Mouse (Mus musculus) MEL (cell line): ENCODE data around the gene Ift81. TPM values are rescaled to one million over a fixed set of nuclear protein-coding genes. Genes with fewer than 3 reads are reported as not detected.

Source experiments
- DNase-seq: peaks from one replicate; pipeline ENCODE4 v3.0.0; 2011; ENCODE audit warnings: low read depth, low spot score
- H3K27ac ChIP-seq: 2 replicates; pipeline ENCODE4 v1.5.1; 2012; ENCODE audit warnings: low read depth, mild to moderate bottlenecking, control low read depth, low read length, moderate library complexity; ENCODE audit not compliant: control insufficient read depth
- H3K27me3 ChIP-seq, 2 experiments: fragments of 150-350 bp in 1 of 2; sonication (generic) in 1 of 2; 2 replicates each; pipeline ENCODE4 v1.6.1; 2012; ENCODE audit warnings: low read length in 2 of 2, mild to moderate bottlenecking in 2 of 2, improper control_type of control experiment in 1 of 2, moderate library complexity in 1 of 2; ENCODE audit not compliant: insufficient read depth in 2 of 2, control insufficient read depth in 1 of 2
- H3K36me3 ChIP-seq, 2 experiments: 2 replicates each; pipeline ENCODE4 v1.6.1; 2012 to 2014; ENCODE audit warnings: low read length in 2 of 2, improper control_type of control experiment in 1 of 2, inconsistent platforms in 1 of 2, mild to moderate bottlenecking in 1 of 2; ENCODE audit not compliant: insufficient read depth in 2 of 2, control insufficient read depth in 1 of 2
- H3K4me1 ChIP-seq, 2 experiments: fragments of 150-350 bp in 1 of 2; sonication (generic) in 1 of 2; 2 replicates each; pipeline ENCODE4 v1.6.1; 2012; ENCODE audit warnings: low read length in 2 of 2, improper control_type of control experiment in 1 of 2, mild to moderate bottlenecking in 1 of 2; ENCODE audit not compliant: insufficient read depth in 2 of 2, control insufficient read depth in 1 of 2
- H3K4me3 ChIP-seq, 2 experiments: fragments of 150-350 bp in 1 of 2; sonication (generic) in 1 of 2; 2 replicates each; pipeline ENCODE4 v1.5.1; 2012; ENCODE audit warnings: low read depth in 2 of 2, low read length in 2 of 2, mild to moderate bottlenecking in 2 of 2, moderate library complexity in 2 of 2, control low read depth in 1 of 2, improper control_type of control experiment in 1 of 2; ENCODE audit not compliant: control insufficient read depth in 1 of 2, insufficient read depth in 1 of 2
- H3K79me2 ChIP-seq: 2 replicates; pipeline ENCODE4 v1.6.1; 2012; ENCODE audit warnings: mild to moderate bottlenecking, low read length, moderate library complexity; ENCODE audit not compliant: control insufficient read depth, poor library complexity, insufficient read depth
- H3K9ac ChIP-seq: 2 replicates; pipeline ENCODE4 v1.6.1; 2012; ENCODE audit warnings: low read depth, mild to moderate bottlenecking, control low read depth, low read length, moderate library complexity; ENCODE audit not compliant: control insufficient read depth, poor library complexity, severe bottlenecking
- H3K9me3 ChIP-seq: fragments of 150-350 bp; sonication (generic); replicated peaks from 2 replicates; pipeline ENCODE4 v1.6.1; 2012; ENCODE audit warnings: mild to moderate bottlenecking, low read length, improper control_type of control experiment, moderate library complexity; ENCODE audit not compliant: insufficient read depth
- BHLHE40 ChIP-seq: IDR thresholded peaks from 2 replicates; pipeline ENCODE4 v1.6.1; 2012; ENCODE audit warnings: low read depth, mild to moderate bottlenecking, inconsistent platforms, low read length, improper control_type of control experiment, borderline replicate concordance
- CHD1 ChIP-seq: IDR thresholded peaks from 2 replicates; pipeline ENCODE4 v1.6.1; 2012; ENCODE audit warnings: low read depth, mild to moderate bottlenecking, inconsistent platforms, low read length, improper control_type of control experiment
- EP300 ChIP-seq, 2 experiments: IDR thresholded peaks; 2 replicates each; pipeline ENCODE4 v1.6.1; 2011; ENCODE audit warnings: improper control_type of control experiment in 2 of 2, low read length in 2 of 2, low read depth in 1 of 2, mild to moderate bottlenecking in 1 of 2
- ETS1 ChIP-seq: IDR thresholded peaks from 2 replicates; pipeline ENCODE4 v1.6.1; 2012; ENCODE audit warnings: low read depth, mild to moderate bottlenecking, inconsistent platforms, low read length, improper control_type of control experiment, moderate library complexity
- GATA1 ChIP-seq: IDR thresholded peaks from 2 replicates; pipeline ENCODE4 v1.6.1; 2011; ENCODE audit warnings: low read depth, low read length, improper control_type of control experiment
- HCFC1 ChIP-seq: IDR thresholded peaks from 2 replicates; pipeline ENCODE4 v1.6.1; 2012; ENCODE audit warnings: low read depth, mild to moderate bottlenecking, inconsistent platforms, low read length, improper control_type of control experiment, moderate library complexity
- MAFK ChIP-seq: IDR thresholded peaks from 2 replicates; pipeline ENCODE4 v1.6.1; 2011; ENCODE audit warnings: low read depth, mild to moderate bottlenecking, low read length, improper control_type of control experiment, borderline replicate concordance
- MAZ ChIP-seq: IDR thresholded peaks from 2 replicates; pipeline ENCODE4 v1.6.1; 2012; ENCODE audit warnings: low read depth, mild to moderate bottlenecking, inconsistent platforms, low read length, improper control_type of control experiment
- MEF2A ChIP-seq: IDR thresholded peaks from 2 replicates; pipeline ENCODE4 v1.6.1; 2014; ENCODE audit warnings: low read depth, mild to moderate bottlenecking, inconsistent platforms, low read length, improper control_type of control experiment; ENCODE audit not compliant: poor library complexity, insufficient replicate concordance, severe bottlenecking; ENCODE audit errors: extremely low read depth
- MXI1 ChIP-seq: IDR thresholded peaks from 2 replicates; pipeline ENCODE4 v1.6.1; 2011; ENCODE audit warnings: mild to moderate bottlenecking, low read depth, low read length, improper control_type of control experiment
- NELFE ChIP-seq: IDR thresholded peaks from 2 replicates; pipeline ENCODE4 v1.6.1; 2011; ENCODE audit warnings: low read depth, low read length, improper control_type of control experiment
- POLR2A ChIP-seq, 2 experiments: IDR thresholded peaks; 2 replicates each; pipeline ENCODE4 v1.6.1; 2011 to 2012; ENCODE audit warnings: low read length in 2 of 2, mild to moderate bottlenecking in 2 of 2, control low read depth in 1 of 2, improper control_type of control experiment in 1 of 2, low read depth in 1 of 2, moderate library complexity in 1 of 2; ENCODE audit not compliant: control insufficient read depth in 1 of 2, insufficient read depth in 1 of 2, poor library complexity in 1 of 2
- POLR2AphosphoS5 ChIP-seq: IDR thresholded peaks from 2 replicates; pipeline ENCODE4 v1.6.1; 2012; ENCODE audit warnings: low read depth, borderline replicate concordance, mild to moderate bottlenecking, inconsistent platforms, low read length, moderate library complexity, mixed read lengths
- RAD21 ChIP-seq: IDR thresholded peaks from 2 replicates; pipeline ENCODE4 v1.6.1; 2011; ENCODE audit warnings: mild to moderate bottlenecking, low read depth, low read length, improper control_type of control experiment
- SIN3A ChIP-seq: IDR thresholded peaks from 2 replicates; pipeline ENCODE4 v1.6.1; 2012; ENCODE audit warnings: low read length, improper control_type of control experiment, inconsistent platforms
- SMC3 ChIP-seq: IDR thresholded peaks from 2 replicates; pipeline ENCODE4 v1.6.1; 2011; ENCODE audit warnings: low read depth, low read length, improper control_type of control experiment
- TBP ChIP-seq: IDR thresholded peaks from 2 replicates; pipeline ENCODE4 v1.8.0; 2011; ENCODE audit warnings: low read depth, low read length, improper control_type of control experiment
- USF1 ChIP-seq: IDR thresholded peaks from 2 replicates; pipeline ENCODE4 v1.6.1; 2014; ENCODE audit warnings: low read depth, mild to moderate bottlenecking, inconsistent platforms, low read length, improper control_type of control experiment, moderate library complexity
- USF2 ChIP-seq, 2 experiments: IDR thresholded peaks; 2 replicates each; pipeline ENCODE4 v1.6.1; 2011 to 2012; ENCODE audit warnings: improper control_type of control experiment in 2 of 2, low read length in 2 of 2, borderline replicate concordance in 1 of 2, inconsistent platforms in 1 of 2, low read depth in 1 of 2, mild to moderate bottlenecking in 1 of 2; ENCODE audit not compliant: insufficient read depth in 1 of 2
- ZC3H11A ChIP-seq: IDR thresholded peaks from 2 replicates; pipeline ENCODE4 v1.6.1; 2012; ENCODE audit warnings: low read depth, mild to moderate bottlenecking, inconsistent platforms, low read length, improper control_type of control experiment
- ZMIZ1 ChIP-seq: IDR thresholded peaks from 2 replicates; pipeline ENCODE4 v1.6.1; 2012; ENCODE audit warnings: low read depth, mild to moderate bottlenecking, inconsistent platforms, low read length, improper control_type of control experiment, moderate library complexity
- polyA plus RNA-seq, 2 experiments: library from polyadenylated mRNA; stranded (reverse) in 1 of 2; unstranded in 1 of 2; fragments of >175 nt in 1 of 2; fragments of >200 nt in 1 of 2; gene quantifications; 2 replicates each; pipeline versions ENCODE4 v1.2.1 to v1.2.4; 2012; ENCODE audit warnings: low replicate concordance in 2 of 2, low read depth in 1 of 2; ENCODE audit not compliant: insufficient read length in 2 of 2, insufficient read depth in 1 of 2, missing spikeins in 1 of 2
- total RNA-seq: library from RNA; depleted of rRNA; stranded (reverse); fragments of 300-350 nt; gene quantifications from 2 replicates; pipeline ENCODE4 v1.2.3, GENCODE M21; 2012

Ift81 gene
- total and polyA plus RNA-seq, 3 experiments = 1.5 to 1.9 TPM; not detected in 1

DNA sequence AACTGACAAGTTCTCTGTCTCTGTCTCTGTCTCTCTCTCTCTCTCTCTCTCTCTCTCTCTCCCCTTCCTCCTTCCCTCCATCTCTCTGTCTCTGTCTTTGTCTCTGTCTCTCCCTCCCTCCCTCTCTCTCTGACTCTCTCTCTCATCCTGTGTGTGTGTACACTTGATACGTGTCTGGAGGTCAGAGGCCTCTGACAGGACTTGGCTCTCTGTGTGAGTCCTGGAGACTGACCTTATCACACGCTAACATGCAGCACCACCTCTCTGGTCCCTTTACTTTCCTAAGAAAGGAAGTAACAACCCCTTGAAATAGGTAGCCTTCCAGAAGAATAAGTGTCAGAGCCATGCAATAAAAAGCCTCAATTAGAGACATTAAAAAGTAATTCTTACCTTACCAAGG, 59.2 kb downstream of the Ift81 start (continued):
- TF ChIP-seq USF2 (IDR thresholded peaks at IDR 0.05; ENCODE audit: borderline replicate concordance in 1 of 2, insufficient read depth in 1 of 2, low read depth in 1 of 2, low read length in 2 of 2) = no peak
- no peak for TF ChIP-seq BHLHE40
- TF ChIP-seq POLR2A (IDR thresholded peaks at IDR 0.05; ENCODE audit: control insufficient read depth in 1 of 2, insufficient read depth in 1 of 2, low read depth in 1 of 2, low read length in 2 of 2, poor library complexity in 1 of 2) = no peak
- TF ChIP-seq CHD1 = no peak
- TF ChIP-seq MXI1 = no peak

DNA sequence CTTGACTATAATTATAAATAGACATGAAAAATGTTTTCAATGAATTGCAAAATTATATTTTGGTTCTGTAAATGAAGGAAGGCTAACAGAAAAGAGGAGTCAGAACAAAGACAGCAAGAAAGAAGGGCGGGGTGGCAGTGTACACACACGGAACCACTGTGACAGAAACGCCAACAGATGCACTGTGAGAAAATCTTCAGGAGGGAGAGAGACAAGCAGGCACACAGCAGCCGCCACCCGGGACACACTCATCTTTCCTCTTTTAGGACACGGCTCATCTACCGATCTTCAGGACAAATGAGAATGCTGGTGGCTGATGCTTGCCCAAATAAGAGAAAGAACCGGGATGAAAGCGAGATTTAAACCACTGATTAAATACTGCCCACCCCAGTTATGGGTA, 61.7 kb downstream of the Ift81 start:
- H3K9me3 ChIP-seq = no peaks in the 10 kb centered on the region
- no peak overlapping the region for H3K9ac ChIP-seq
- H3K27ac ChIP-seq = no peak overlapping the region
- no peaks in the 10 kb centered on the region for H3K27me3 ChIP-seq
- H3K79me2 ChIP-seq = no peaks in the 10 kb centered on the region
- H3K4me3 ChIP-seq = no peak overlapping the region
- no peak for DNase-seq
- no peaks in the 10 kb centered on the region for H3K36me3 ChIP-seq
- TF ChIP-seq ZC3H11A (no peak), USF1 (no peak), SMC3 (no peak), HCFC1 (no peak), ETS1 (no peak), EP300 (IDR thresholded peaks at IDR 0.05; ENCODE audit: low read depth in 1 of 2, low read length in 2 of 2) (no peak), RAD21 (no peak), MXI1 (no peak), NELFE (no peak), POLR2AphosphoS5 (no peak), TBP (no peak), MAZ (no peak), ZMIZ1 (no peak), MEF2A (no peak), MAFK (no peak), SIN3A (no peak), BHLHE40 (no peak), GATA1 (no peak), POLR2A (IDR thresholded peaks at IDR 0.05; ENCODE audit: control insufficient read depth in 1 of 2, insufficient read depth in 1 of 2, low read depth in 1 of 2, low read length in 2 of 2, poor library complexity in 1 of 2) (no peak)
- H3K4me1 ChIP-seq = no peaks in the 10 kb centered on the region
